Comparison of ENCODE assay signal across 28 mouse cellular contexts in genomic region chr2:66462458-66462857, GRCm38 (mm10). TPM values are rescaled to one million over a fixed set of nuclear protein-coding genes. Genes with fewer than 3 reads are reported as not detected.
DNase-seq lines count a peak whose midpoint lies in the region; TF ChIP-seq lines count a peak whose summit lies in the region.
"Had no signal": no experiment of that assay in that cellular context is flagged by ENCODE, and none has a peak within 500 bp of the region (broad histone marks: within the 10 kb centered on the region; RNA-seq: fewer than 3 reads in every experiment).

No protein-coding gene starts in this region.

- no peak for DNase-seq in gastrocnemius, adult 2 months
- no peak for DNase-seq in gastrocnemius, postnatal 10 days
- DNase-seq in left cerebral cortex, adult 2 months (ENCODE audit: extremely low spot score in 1 of 2, low spot score in 2 of 2), result no peak
- DNase-seq in left cerebral cortex, postnatal 14 days (ENCODE audit: low spot score in 2 of 2), result no peak
- DNase-seq in 416B (ENCODE audit: low read depth), result peak; percentile 34
- peak; percentile 17 for DNase-seq in brain, adult 2 months (ENCODE audit: low read depth, low spot score)
- DNase-seq in cerebellum, adult 11 months, result no peak
- no peak for DNase-seq in heart, adult 9 months (ENCODE audit: low spot score in 2 of 2)
- DNase-seq: adrenal gland, postnatal 14 days; cerebellum, adult 9-11 months; heart, postnatal 36 days; kidney, postnatal 4 days; layer of hippocampus, adult 9-11 months; right cerebral cortex, adult 18-20 months had no signal

- no peak overlapping the region for H3K27ac ChIP-seq in gastrocnemius, adult 2 months
- no peak overlapping the region for H3K27ac ChIP-seq in left cerebral cortex, adult 2 months
- H3K27ac ChIP-seq: embryonic facial prominence, embryonic 12.5 days; forebrain, embryonic 12.5 days; hindbrain, embryonic 14.5 days; kidney, embryonic 15.5 days; limb, embryonic 10.5 days; midbrain, embryonic 13.5 days; neural tube, embryonic 13.5 days had no signal

- TF ChIP-seq CTCF in gastrocnemius, adult 2 months (IDR thresholded peaks at IDR 0.05), result peak; percentile 17; the same call in 1 of the 2 replicates
- TF ChIP-seq CTCF in left cerebral cortex, adult 2 months (IDR thresholded peaks at IDR 0.05), result peak; percentile 18; the same call in 1 of the 2 replicates

- intact Hi-C loops in gastrocnemius, adult 2 months (cut with DNase I), result no loop called here
- intact Hi-C loops in left cerebral cortex, adult 2 months (cut with DNase I), result no loop called here
- intact Hi-C loops in left cerebral cortex, postnatal 14 days (cut with DNase I), result no loop called here

- H3K4me3 ChIP-seq in gastrocnemius, adult 2 months, result no peak overlapping the region
- no peak overlapping the region for H3K4me3 ChIP-seq in left cerebral cortex, adult 2 months
- H3K4me3 ChIP-seq: embryonic facial prominence, embryonic 12.5 days; erythroblast, embryonic 14.5 days; forebrain, embryonic 12.5 days; kidney, embryonic 15.5 days; limb, embryonic 10.5 days; midbrain, embryonic 13.5 days; myocyte; neural tube, embryonic 13.5 days had no signal

RNA-seq across cellular contexts. Expression of gene Scn1a, which starts 21.8 kb away (rescaled TPM):
- total RNA-seq in gastrocnemius, adult 2 months (2021), result under 1 TPM in 1 of 2 experiments, not detected in 1; 0.10 TPM
- under 1 TPM; 0.16 to 0.25 TPM for total RNA-seq in gastrocnemius, postnatal 10 days (2021)
- total RNA-seq in left cerebral cortex, adult 2 months (2021), result 100 to 1,000 TPM; 114 to 121 TPM
- 10 to 100 TPM; 82.5 to 89.0 TPM for total RNA-seq in left cerebral cortex, postnatal 14 days (2021)
- total RNA-seq: common myeloid progenitor, adult 5-6 weeks; granulocyte monocyte progenitor cell, adult 5-6 weeks; heart, postnatal 36 days; liver, adult 2 months; megakaryocyte, adult 5-6 weeks; MEL had no signal

Comparison
In these comparisons a context has a peak if more than half of its experiments do, and no peak if none do; other contexts are left out.
1. DNase-seq: peak in 416B (single experiment) and brain, adult 2 months (single experiment); none in gastrocnemius, adult 2 months (single experiment), gastrocnemius, postnatal 10 days (single experiment), left cerebral cortex, adult 2 months (0 of 2), left cerebral cortex, postnatal 14 days (0 of 2), cerebellum, adult 11 months (single experiment) and heart, adult 9 months (0 of 2).
2. RNA of gene Scn1a, which starts 21.8 kb away (total RNA-seq): 114 to 121 TPM in left cerebral cortex, adult 2 months and 82.5 to 89.0 TPM in left cerebral cortex, postnatal 14 days; 0.16 to 0.25 TPM in gastrocnemius, postnatal 10 days and 0.10 TPM in gastrocnemius, adult 2 months; every median in the first group is over 10 times any median in the second.